Mouse (Mus musculus) thymus, postnatal 0 days (tissue): Measurements from ENCODE around the gene Phf11b. TPM values are rescaled to one million over a fixed set of nuclear protein-coding genes. Genes with fewer than 3 reads are reported as not detected.
"Not testable (repeated sequence)": the region's sequence is repeated elsewhere in the genome, so short reads cannot be mapped to it uniquely, and the experiment has no call there.

ENCODE experiments used
- DNase-seq: peaks from one replicate; pipeline ENCODE4 v3.0.0-alpha.2; 2015; ENCODE audit warnings: low spot score
- polyA plus RNA-seq: library from polyadenylated mRNA; unstranded; fragments of >200 nt; fragmentation: Nextera tagmentation; extraction: Ambion mirVana; gene quantifications from 2 replicates; pipeline ENCODE4 v1.2.1, GENCODE M21; 2015

Gene Phf11b
- 6.6 and 7.0 TPM in 2 replicates for polyA plus RNA-seq

DNA sequence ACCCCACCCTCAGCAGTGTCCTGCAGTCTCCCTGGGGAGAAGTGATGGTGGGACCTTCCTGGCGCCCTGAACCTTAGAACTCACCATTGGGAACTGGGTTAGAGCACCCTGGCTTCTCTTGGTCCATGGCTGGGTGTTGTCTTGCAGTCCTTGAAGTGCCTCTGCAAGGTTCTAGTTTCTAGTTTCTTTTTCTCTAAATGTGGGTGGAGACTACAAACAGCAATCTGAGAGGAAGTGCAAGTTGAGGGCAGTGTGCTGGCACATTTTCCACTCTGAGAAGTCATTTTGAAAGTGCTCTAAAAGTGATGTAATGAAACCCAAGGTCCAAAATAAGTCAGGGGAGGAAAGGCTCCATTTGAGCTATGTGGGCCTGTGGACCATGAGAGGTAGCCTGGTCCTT, at the start of gene Phf11b:
Gene Phf11b, minus strand, starts transcription at position 163 of the 400 bp plus-strand sequence.
- peak; percentile 14 for DNase-seq

DNA sequence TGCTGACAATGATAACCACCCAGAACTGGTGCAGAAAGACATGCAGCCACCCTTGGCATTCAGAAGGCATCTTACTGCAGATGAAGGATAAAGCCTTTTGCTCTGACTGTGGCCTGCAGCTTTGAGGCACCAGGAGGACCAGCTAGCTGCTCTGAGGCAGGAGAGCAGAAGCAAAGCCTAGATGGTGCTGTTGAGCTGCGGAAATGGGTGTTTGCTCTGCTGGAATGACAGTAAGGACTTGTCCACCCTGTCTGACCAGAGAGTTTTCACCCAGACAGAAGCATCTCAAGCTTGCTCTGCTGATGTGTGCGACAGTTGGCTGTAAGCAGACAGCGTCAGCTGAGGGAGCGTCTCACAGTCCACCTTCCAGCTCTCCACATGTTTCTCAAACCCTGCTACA, 49.0 kb upstream of the Phf11b start:
- not testable (repeated sequence) for DNase-seq

DNA sequence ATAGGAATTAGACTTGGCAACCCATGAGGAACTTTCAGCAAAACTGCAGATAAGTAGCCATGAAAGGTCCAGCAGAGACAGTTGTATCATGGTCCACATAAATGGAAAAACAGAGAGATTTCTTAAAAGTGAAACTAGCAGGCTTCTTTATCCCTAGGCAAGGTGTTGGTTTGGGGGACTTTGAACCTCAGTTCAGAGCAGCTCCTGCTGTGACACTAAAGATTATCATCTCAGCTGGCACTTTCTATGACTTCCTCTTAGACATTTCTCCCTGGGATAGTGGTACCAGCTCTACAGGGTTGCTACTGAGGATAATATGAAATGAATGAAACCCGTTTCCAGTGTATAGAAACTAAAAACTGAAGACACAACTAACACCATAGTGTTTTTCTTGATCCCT, 48.4 kb upstream of the Phf11b start:
- DNase-seq, result no peak

DNA sequence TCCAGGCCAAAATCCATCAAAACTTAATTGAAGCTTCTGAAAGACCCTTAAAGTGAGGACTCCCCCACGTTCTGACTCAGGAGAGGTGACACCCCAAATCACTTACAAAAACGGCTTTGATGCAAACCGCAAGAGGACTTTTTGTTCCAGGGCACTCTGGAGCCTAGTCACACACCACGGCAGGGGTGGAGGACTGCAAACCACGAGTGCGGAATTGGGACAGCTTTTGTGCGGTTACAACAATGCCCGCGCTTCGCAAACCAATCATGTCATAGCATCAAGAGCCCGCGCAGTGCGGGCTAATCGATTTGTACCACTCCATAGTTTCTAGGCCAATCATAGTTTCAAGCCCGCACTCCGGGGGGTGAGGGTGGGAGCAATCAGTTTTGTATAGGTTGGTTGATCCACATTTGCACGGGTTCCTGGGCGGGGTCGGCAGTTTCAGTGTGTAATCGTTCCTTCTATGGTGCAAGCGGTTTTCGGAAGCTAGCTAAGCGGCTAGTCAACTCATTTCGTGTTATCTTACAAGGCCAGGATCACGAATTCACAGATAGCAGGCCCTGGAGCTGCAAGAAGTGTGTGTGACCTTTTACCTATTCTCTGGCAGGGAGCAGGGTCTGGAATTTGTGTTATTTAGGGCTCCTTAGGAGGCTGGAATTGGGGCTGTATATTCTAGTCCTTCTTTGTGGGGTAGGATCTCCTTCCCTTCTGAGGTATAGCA, 29.4 kb upstream of the Phf11b start:
- DNase-seq, result no peak

DNA sequence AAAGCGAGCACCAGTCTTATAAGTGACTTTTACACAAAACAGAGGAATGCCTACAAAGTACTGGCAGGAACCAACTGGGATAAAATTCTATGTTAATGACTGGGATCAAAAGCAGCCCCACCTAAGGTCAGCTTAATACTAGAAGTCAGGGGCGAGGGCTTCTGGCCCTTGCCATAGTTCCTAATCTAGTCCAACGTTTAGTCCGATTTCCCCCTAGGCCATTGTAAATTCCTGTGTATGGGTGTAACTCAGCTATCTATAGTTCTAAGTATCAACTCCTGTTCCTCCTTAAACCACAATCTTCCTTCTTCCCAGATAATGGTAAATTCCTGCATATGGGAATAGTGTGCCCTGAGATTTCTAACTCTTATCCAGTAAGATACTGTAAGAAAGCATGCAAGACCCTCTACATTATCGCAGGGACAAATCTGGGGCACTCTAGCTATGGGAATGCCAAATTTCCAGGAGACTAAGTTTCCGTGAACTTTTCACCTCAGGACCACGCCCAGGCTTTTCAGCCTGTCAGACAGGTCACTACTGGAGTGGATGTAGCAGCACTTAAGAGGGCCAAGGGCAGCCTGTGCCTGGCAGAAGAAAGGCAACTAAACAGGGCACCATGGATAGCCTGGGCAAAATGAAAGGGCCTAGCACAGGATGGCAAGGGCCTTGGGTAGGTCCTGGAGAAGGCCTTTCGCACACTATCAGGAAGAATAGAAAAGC, 25.4 kb upstream of the Phf11b start:
- DNase-seq, result no peak

DNA sequence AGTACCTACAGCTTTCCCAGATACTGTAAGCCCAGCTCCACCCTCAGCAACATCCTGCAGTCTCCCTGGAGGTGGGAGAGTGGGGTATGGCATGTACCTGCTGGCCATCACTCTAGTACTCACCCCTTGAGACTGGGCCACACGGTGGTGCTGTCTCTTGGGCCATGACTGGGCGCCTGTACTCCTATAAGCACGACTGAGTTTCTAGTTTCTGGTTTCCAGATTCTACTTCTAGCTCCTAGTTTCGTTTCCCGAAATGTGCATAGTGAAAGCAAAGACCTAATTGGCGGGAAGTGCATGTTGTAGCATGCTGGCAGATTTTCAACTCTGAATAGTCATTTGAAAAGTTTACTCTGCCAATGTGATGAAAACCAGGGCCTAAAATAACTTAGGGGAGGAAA, 24.1 kb upstream of the Phf11b start, which contains the start of gene Phf11d:
Gene Phf11d, minus strand, starts transcription at position 227 of the 401 bp plus-strand sequence.
- DNase-seq, result no peak

DNA sequence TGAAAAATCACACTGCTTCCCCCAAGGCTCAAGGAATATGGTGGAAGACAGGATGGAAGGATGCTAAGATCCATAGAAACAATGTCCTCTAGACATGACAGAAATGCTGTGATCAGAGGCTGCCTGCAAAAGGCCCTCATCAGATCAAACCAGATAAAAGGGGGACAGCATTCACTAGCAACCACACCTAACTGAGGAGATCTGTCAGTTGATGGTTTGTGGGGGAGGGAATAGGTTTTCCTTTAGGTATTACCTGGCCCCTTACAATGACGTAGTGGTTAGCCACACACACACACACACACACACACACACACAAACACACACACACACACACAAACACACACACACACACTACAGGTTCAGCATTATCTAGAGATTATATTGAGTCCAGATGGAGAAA, 1.6 kb downstream of the Phf11b start:
- DNase-seq, result no peak

DNA sequence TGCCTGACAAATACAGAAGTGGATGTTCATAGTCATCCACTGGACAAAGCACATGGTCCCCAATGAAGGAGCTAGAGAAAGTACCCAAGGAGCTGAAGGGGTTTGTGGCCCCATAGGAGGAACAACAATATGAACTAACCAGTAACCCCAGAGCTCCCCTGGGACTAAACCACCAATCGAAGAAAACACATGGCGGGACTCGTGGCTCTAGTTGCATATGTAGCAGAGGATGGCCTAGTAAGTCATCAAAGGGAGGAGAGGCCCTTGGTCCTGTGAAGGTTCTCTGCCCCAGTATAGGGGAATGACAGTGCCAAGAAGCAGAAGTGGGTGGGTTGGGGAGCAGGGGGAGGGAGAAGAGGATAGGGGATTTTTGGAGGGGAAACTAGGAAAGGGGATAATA, 5.1 kb downstream of the Phf11b start:
- not testable (repeated sequence) for DNase-seq

DNA sequence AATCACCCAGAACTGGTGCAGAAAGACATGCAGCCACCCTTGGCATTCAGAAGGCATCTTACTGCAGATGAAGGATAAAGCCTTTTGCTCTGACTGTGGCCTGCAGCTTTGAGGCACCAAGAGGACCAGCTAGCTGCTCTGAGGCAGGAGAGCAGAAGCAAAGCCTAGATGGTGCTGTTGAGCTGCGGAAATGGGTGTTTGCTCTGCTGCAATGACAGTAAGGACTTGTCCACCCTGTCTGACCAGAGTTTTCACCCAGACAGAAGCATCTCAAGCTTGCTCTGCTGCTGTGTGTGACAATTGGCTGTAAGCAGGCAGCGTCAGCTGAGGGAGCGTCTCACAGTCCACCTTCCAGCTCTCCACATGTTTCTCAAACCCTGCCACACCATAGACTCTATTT, 10.7 kb downstream of the Phf11b start:
- not testable (repeated sequence) for DNase-seq

DNA sequence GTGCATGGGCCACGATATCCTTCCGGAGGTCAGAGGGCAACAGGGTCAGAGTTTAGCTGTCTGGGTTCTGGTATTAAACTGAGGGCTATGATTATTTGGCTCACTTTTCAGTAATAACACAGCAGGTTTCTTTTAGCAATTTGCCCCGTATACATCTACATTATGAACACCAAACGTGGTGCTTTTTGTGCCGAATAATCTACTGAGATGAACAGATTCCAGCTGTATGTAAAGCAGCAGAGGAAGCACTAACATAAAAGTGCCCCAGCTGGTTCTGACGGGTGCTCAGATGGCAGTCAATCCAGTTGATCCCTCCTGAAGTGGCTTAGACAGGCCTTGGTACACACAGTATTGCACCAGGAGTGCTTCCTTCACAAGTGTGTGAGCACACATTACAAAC, 21.2 kb downstream of the Phf11b start:
- DNase-seq, result not testable (repeated sequence)

DNA sequence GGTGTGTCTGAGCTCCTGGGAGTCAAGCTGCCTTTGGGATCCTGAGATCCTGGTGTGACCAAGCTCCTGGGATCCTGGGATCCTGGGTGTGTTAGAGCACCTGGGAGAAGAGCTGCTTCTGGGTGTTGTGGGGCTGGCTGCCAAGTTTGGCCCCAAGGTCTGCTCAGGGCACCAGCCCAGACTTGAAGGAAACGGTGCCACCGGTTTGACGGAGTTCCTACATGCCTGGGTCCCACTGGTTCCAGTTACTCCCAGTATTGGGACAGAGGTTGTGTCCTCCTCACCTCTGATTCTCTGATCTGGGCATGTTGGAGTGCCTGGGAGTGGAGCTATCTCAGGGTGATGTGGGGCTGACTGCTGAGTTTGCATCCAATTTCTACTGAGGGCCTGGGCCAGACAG, 22.1 kb downstream of the Phf11b start:
- DNase-seq, result not testable (repeated sequence)

DNA sequence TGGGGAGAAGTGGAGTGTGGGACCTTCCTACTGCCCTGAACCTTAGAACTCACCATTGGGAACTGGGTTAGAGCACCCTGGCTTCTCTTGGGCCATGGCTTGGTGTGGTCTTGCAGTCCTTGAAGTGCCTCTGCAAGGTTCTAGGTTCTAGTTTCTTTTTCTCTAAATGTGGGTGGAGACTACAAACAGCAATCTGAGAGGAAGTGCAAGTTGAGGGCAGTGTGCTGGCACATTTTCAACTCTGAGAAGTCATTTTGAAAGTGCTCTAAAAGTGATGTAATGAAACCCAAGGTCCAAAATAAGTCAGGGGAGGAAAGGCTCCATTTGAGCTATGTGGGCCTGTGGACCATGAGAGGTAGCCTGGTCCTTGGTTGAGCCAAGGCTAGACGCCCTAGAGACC, 43.8 kb downstream of the Phf11b start, which contains the start of gene Phf11a:
Gene Phf11a, minus strand, starts transcription at position 132 of the 400 bp plus-strand sequence.
- not testable (repeated sequence) for DNase-seq

DNA sequence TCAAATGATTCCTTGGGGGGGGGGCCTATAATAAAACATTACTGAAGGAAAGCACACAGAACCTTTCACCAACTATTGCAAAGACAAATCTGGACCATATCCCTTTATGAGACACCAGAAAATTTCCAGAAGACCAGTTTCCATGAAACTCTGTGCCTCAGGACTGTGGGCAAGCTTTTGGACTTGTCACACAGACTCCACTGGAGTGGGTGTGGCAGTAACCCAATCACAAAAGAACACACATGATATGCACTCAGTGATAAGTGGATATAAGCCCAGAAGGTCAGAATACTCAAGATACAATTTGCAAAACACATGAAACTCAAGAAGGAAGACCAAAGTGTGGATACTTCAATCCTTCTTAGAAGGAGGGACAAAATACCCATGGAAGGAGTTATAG, 49.4 kb downstream of the Phf11b start:
- not testable (repeated sequence) for DNase-seq

DNA sequence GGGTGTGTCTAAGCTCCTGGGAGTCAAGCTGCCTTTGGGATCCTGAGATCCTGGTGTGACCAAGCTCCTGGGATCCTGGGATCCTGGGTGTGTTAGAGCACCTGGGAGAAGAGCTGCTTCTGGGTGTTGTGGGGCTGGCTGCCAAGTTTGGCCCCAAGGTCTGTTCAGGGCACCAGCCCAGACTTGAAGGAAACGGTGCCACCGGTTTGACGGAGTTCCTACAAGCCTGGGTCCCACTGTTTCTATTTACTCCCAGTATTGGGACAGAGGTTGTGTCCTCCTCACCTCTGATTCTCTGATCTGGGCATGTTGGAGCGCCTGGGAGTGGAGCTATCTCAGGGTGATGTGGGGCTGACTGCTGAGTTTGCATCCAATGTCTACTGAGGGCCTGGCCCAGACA, 66.2 kb downstream of the Phf11b start:
- DNase-seq, result not testable (repeated sequence)

Other genes starting within 250 kb of the Phf11b start
- gene 1700129C05Rik, start 198.5 kb downstream of the Phf11b start, polyA plus RNA-seq, result not detected in 2 replicates
- not detected in 2 replicates for gene Gm5142, start 162.6 kb downstream of the Phf11b start, polyA plus RNA-seq
- gene Rcbtb1, start 140.1 kb downstream of the Phf11b start, polyA plus RNA-seq, result 18.6 and 25.6 TPM in 2 replicates
- not detected in 2 replicates for gene Gm6904, start 81.1 kb downstream of the Phf11b start, polyA plus RNA-seq
- 0.62 and 1.0 TPM in 2 replicates for gene Phf11a, start 43.8 kb downstream of the Phf11b start, polyA plus RNA-seq
- 12.8 and 15.9 TPM in 2 replicates for gene Phf11d, start 24.1 kb upstream of the Phf11b start, polyA plus RNA-seq
- 4.2 and 5.8 TPM in 2 replicates for gene Phf11c, start 54.0 kb upstream of the Phf11b start, polyA plus RNA-seq
- 14.2 and 14.6 TPM in 2 replicates for gene Setdb2, start 99.5 kb upstream of the Phf11b start, polyA plus RNA-seq
- 29.3 and 31.8 TPM in 2 replicates for gene Cab39l, start 99.6 kb upstream of the Phf11b start, polyA plus RNA-seq